9 mouse cellular contexts compared by ENCODE assay signal in genomic region chr10:45485761-45486602, GRCm38 (mm10). TPM values are rescaled to one million over a fixed set of nuclear protein-coding genes. Genes with fewer than 3 reads are reported as not detected.
DNase-seq lines count a peak whose midpoint lies in the region; ATAC-seq lines count a peak whose summit lies in the region.
"Had no signal": no experiment of that assay in that cellular context is flagged by ENCODE, and none has a peak within 500 bp of the region (broad histone marks: within the 10 kb centered on the region; RNA-seq: fewer than 3 reads in every experiment).

TSS of gene Lin28b (minus strand) at chr10:45486395.

- H3K4me2 ChIP-seq in forebrain, embryonic 14.5 days (ENCODE audit: low read length): peak within 1 kb of the TSS; percentile 78
- peak within 1 kb of the TSS; percentile 68 for H3K4me2 ChIP-seq in hindbrain, embryonic 15.5 days
- peak within 1 kb of the TSS; percentile 63 for H3K4me2 ChIP-seq in midbrain, embryonic 12.5 days (replicated peaks)
- peak within 1 kb of the TSS; percentile 100 for H3K4me2 ChIP-seq in stomach, embryonic 16.5 days (ENCODE audit: low read depth, low read length)

- intact Hi-C loops in left cerebral cortex, postnatal 36 days (cut with DNase I): loop anchor here (5.0 kb wide), 1 partner anchor 91 kb away; the partner anchor contains the start of gene Hace1

- no peaks in the 10 kb centered on the region for H3K9me3 ChIP-seq in erythroblast, embryonic 14.5 days (ENCODE audit: control insufficient read depth, low read length)
- H3K9me3 ChIP-seq in forebrain, embryonic 14.5 days (replicated peaks; ENCODE audit: control insufficient read depth, low read length): no peaks in the 10 kb centered on the region
- H3K9me3 ChIP-seq in hindbrain, embryonic 15.5 days: no peaks in the 10 kb centered on the region
- H3K9me3 ChIP-seq in midbrain, embryonic 12.5 days: no peaks in the 10 kb centered on the region
- no peaks in the 10 kb centered on the region for H3K9me3 ChIP-seq in stomach, embryonic 16.5 days (replicated peaks; ENCODE audit: control insufficient read depth, low read length)

- no peak for ATAC-seq in erythroblast, adult 5-6 weeks (replicated peaks; ENCODE audit: low FRiP score, poor library complexity, severe bottlenecking)
- ATAC-seq in cerebellum, adult (ENCODE audit: insufficient number of reproducible peaks, low FRiP score, low TSS enrichment): peak; percentile 79
- peak; percentile 93 for ATAC-seq in forebrain, embryonic 14.5 days
- peak; percentile 96 for ATAC-seq in hindbrain, embryonic 15.5 days (ENCODE audit: low FRiP score, low read depth)
- ATAC-seq in midbrain, embryonic 12.5 days (ENCODE audit: low FRiP score, low read depth): peak; percentile 95
- ATAC-seq in stomach, embryonic 16.5 days (ENCODE audit: insufficient read depth, low FRiP score): peak; percentile 86

- peaks cover 13% of the 10 kb centered on the region for H3K4me1 ChIP-seq in erythroblast, embryonic 14.5 days (ENCODE audit: control insufficient read depth)
- H3K4me1 ChIP-seq in forebrain, embryonic 14.5 days (ENCODE audit: control insufficient read depth, insufficient read depth, low read length): no peaks in the 10 kb centered on the region
- 0 out of 2 replicates have a peak, but pooled peaks cover 3% of the 10 kb centered on the region for H3K4me1 ChIP-seq in hindbrain, embryonic 15.5 days (replicated peaks)
- no peaks in the 10 kb centered on the region for H3K4me1 ChIP-seq in midbrain, embryonic 12.5 days
- peaks cover 7% of the 10 kb centered on the region; the same call in 1 of the 2 replicates for H3K4me1 ChIP-seq in stomach, embryonic 16.5 days (ENCODE audit: control insufficient read depth, insufficient read depth, low read length)

- peak; percentile 82 for DNase-seq in forebrain, embryonic 14.5 days (ENCODE audit: low spot score)
- DNase-seq in left cerebral cortex, postnatal 36 days (ENCODE audit: low spot score in 2 of 2): peak; percentile 71 to 80

- WGBS in forebrain, embryonic 14.5 days: under 1% methylated on average over 92 of the region's 139 CpGs
- under 1% methylated on average over 87 of the region's 139 CpGs for WGBS in hindbrain, embryonic 15.5 days
- 1% methylated on average over 109 of the region's 139 CpGs for WGBS in midbrain, embryonic 12.5 days
- under 1% methylated on average over 105 of the region's 139 CpGs for WGBS in stomach, embryonic 16.5 days

- peaks cover 55% of the 10 kb centered on the region for H3K27me3 ChIP-seq in erythroblast, embryonic 14.5 days (ENCODE audit: control insufficient read depth)
- H3K27me3 ChIP-seq in forebrain, embryonic 14.5 days (replicated peaks; ENCODE audit: control insufficient read depth, insufficient read depth, low read length): 0 out of 2 replicates have a peak, but pooled peaks cover 3% of the 10 kb centered on the region
- H3K27me3 ChIP-seq in hindbrain, embryonic 15.5 days: 0 out of 2 replicates have a peak, but pooled peaks cover 5% of the 10 kb centered on the region
- H3K27me3 ChIP-seq in midbrain, embryonic 12.5 days: no peaks in the 10 kb centered on the region
- H3K27me3 ChIP-seq in stomach, embryonic 16.5 days (ENCODE audit: control insufficient read depth, insufficient read depth, low read length): peaks cover 18% of the 10 kb centered on the region

- no peaks in the 10 kb centered on the region for H3K36me3 ChIP-seq in erythroblast, embryonic 14.5 days (ENCODE audit: control insufficient read depth)
- no peaks in the 10 kb centered on the region for H3K36me3 ChIP-seq in forebrain, embryonic 14.5 days (ENCODE audit: control insufficient read depth, insufficient read depth, low read length)
- H3K36me3 ChIP-seq in hindbrain, embryonic 15.5 days: no peaks in the 10 kb centered on the region
- H3K36me3 ChIP-seq in midbrain, embryonic 12.5 days: no peaks in the 10 kb centered on the region
- H3K36me3 ChIP-seq in stomach, embryonic 16.5 days (ENCODE audit: control insufficient read depth, insufficient read depth, low read length): no peaks in the 10 kb centered on the region

- H3K9ac ChIP-seq in forebrain, embryonic 14.5 days (ENCODE audit: low read length): peak within 1 kb of the TSS; percentile 70
- H3K9ac ChIP-seq in hindbrain, embryonic 15.5 days: peak within 1 kb of the TSS; percentile 75
- peak within 1 kb of the TSS; percentile 78 for H3K9ac ChIP-seq in midbrain, embryonic 12.5 days (replicated peaks)
- peak within 1 kb of the TSS; percentile 61 for H3K9ac ChIP-seq in stomach, embryonic 16.5 days (ENCODE audit: low read length)

- peak within 1 kb of the TSS; percentile 88 for H3K27ac ChIP-seq in forebrain, embryonic 14.5 days (ENCODE audit: low read depth, low read length)
- peak within 1 kb of the TSS; percentile 98 for H3K27ac ChIP-seq in hindbrain, embryonic 15.5 days (replicated peaks)
- peak within 1 kb of the TSS; percentile 94 for H3K27ac ChIP-seq in midbrain, embryonic 12.5 days (replicated peaks)
- H3K27ac ChIP-seq in stomach, embryonic 16.5 days (ENCODE audit: low read length): no peak within 1 kb of the TSS
- H3K27ac ChIP-seq: macrophage had no signal

- H3K4me3 ChIP-seq in erythroblast, embryonic 14.5 days (replicated peaks): peak within 1 kb of the TSS; percentile 90
- peak within 1 kb of the TSS; percentile 69 for H3K4me3 ChIP-seq in forebrain, embryonic 14.5 days (ENCODE audit: low read depth, low read length)
- H3K4me3 ChIP-seq in hindbrain, embryonic 15.5 days: peak within 1 kb of the TSS; percentile 76
- peak within 1 kb of the TSS; percentile 70 for H3K4me3 ChIP-seq in midbrain, embryonic 12.5 days
- H3K4me3 ChIP-seq in stomach, embryonic 16.5 days (replicated peaks; ENCODE audit: low read length): peak within 1 kb of the TSS; percentile 65

RNA-seq across cellular contexts. Expression of gene Lin28b, which starts in this region (rescaled TPM):
- 0.16 and 0.18 TPM in 2 replicates for polyA plus RNA-seq in erythroblast, embryonic 14.5 days (2012)
- total RNA-seq in erythroblast, adult 5-6 weeks (2015; ENCODE audit: low replicate concordance): not detected in 2 replicates
- total RNA-seq in erythroblast, adult 5-6 weeks (2017; ENCODE audit: low replicate concordance): not detected in 2 replicates
- 3.7 and 4.3 TPM in 2 replicates for polyA plus RNA-seq in forebrain, embryonic 14.5 days (2014; fragmentation: Nextera tagmentation; extraction: Ambion mirVana)
- polyA plus RNA-seq in hindbrain, embryonic 15.5 days (2015; fragmentation: Nextera tagmentation; extraction: Ambion mirVana): 6.5 and 7.5 TPM in 2 replicates
- 1 to 10 TPM; 3.5 to 4.8 TPM for total RNA-seq in left cerebral cortex, postnatal 36 days (2021)
- 15.6 and 20.6 TPM in 2 replicates for polyA plus RNA-seq in midbrain, embryonic 12.5 days (2016; fragmentation: Nextera tagmentation; extraction: Ambion mirVana)
- 0.80 and 1.2 TPM in 2 replicates for polyA plus RNA-seq in stomach, embryonic 16.5 days (2015; fragmentation: Nextera tagmentation; extraction: Ambion mirVana)
- polyA plus RNA-seq: macrophage had no signal

Comparison
In these comparisons a context has a peak if more than half of its experiments do, and no peak if none do; other contexts are left out.
1. RNA of gene Lin28b (total RNA-seq): 3.5 to 4.8 TPM in left cerebral cortex, postnatal 36 days; not detected in erythroblast, adult 5-6 weeks; every median in the first group is over 4 times any median in the second.
2. Peak in every context shown above with its lines, with median percentiles within 50 percentile points of each other: H3K4me3 ChIP-seq, H3K4me2 ChIP-seq and H3K9ac ChIP-seq.